Mouse (Mus musculus) skeletal muscle tissue, adult 2 months (tissue): ENCODE data around the gene Map4k2.

Source experiments
- DNase-seq: peaks from one replicate; pipeline ENCODE4 v3.0.0-alpha.2; 2012; ENCODE audit warnings: low read depth, low spot score

Map4k2 gene

GRCm38 (mm10) chr19:6377327-6378040 is 36.5 kb downstream of the Map4k2 start:
- DNase-seq = peak; percentile 82

DNA sequence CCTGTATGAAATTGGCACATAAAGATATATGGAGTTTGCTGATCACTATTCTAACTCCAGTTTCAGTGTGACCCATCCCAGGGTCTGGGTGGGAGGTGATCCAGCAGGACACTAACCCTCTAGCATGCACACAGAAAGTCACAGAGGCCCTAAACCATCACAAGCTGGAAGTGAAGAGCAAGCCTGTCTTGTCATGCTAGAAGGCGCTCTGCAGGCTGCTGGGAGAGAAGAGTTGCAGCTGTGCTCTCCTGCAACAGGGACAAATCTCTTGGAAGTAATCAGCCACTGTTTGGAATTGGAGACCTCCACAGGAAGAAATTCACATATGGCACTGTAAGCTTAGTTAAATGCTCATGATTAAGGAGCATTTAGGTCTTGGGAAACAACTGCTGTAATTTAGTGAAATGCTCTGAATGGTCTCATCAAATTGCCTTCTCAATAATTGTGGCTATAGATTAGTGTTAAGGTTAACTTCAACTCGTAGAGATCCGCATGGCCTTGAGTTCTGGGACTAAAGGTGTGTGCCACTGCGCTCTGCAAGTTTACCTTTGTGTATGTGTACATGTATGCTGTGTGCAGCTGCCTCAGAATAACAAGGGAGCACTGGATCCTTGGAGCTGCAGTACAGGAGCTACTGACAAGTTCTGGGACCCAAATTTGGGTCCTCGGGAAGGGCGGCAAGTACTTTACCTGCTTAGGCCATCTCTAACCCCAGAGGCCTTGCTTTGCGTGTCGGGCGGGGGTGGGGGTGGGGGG is 39.7 kb downstream of the Map4k2 start:
- no peak for DNase-seq

GRCm38 (mm10) chr19:6381238-6381637 is 40.3 kb downstream of the Map4k2 start:
- no peak for DNase-seq

DNA sequence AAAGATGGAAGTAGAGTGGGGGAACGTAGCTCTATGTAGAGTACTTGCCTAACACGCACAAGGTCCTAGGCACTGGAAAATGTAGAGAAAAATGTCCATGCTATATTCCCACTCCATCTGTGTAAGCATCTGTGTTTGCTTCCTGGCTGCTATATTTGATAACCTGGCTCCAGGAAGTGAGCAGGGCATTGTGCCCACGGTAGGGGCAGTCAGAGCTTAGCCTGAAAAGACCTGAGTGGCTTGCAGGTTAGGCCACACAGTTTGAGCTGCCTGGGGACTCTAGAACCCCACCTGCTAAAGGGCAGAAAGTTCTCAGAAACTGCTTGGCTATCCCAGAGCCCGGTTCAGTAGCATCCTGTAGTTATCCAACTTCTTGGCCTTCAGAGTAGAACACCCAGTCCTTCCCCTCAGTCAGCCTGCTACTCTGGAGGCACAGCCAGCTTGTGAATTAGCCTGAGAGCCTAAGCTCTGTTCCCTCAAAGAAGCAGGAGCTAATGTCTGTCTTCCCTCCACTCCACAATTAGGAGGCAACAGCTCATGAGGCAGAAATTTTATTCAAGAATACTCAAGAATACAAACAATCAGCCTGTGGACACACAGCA is 41.5 kb downstream of the Map4k2 start:
- peak; percentile 83 for DNase-seq

- peak; percentile 90 for DNase-seq
Measured at GRCm38 (mm10) chr19:6383470-6383869, 42.5 kb downstream of the Map4k2 start.

DNA sequence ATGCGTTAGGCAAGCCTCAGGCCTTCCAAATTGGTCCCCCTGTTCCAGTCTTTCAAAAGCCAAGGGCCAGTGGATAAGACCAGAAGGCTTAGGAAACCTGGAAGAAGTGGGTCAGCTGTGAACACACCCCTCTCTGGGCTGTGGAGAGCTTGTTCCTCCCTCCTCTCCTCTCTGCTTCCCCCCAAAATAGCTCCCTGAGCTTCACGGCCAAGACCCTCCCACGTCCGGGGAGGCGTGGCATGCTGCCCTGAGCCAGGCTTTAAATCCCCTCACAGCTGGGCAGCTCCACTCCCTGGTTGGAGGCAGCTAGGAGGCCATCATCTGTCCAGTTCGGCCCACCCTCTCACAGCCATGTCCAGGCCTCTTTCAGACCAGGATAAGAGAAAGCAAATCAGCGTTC is 43.2 kb downstream of the Map4k2 start, which contains the start of gene Pygm:
TSS of gene Pygm (plus strand) at position 272 of the 400 bp plus-strand sequence.
- peak; percentile 98 for DNase-seq

GRCm38 (mm10) chr19:6384954-6385353 is 44.0 kb downstream of the Map4k2 start:
- peak; percentile 95 for DNase-seq

DNA sequence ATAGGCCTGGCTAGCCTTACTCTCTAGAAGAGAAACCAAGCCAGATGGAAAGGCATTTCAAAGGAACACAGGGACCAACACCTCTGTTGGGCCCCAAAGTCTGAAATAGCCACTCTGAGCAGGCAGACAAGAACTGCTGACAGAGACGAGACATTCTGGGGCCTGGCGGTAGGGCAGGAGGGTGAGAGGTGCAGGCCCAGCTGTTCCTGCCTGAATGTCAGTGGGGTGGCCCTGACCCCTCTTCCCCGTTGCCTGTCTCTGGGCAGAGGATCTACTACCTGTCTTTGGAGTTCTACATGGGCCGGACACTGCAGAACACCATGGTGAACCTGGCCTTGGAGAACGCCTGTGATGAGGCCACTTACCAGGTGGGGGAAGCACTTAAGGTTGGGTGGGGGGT is 44.5 kb downstream of the Map4k2 start:
- no peak for DNase-seq

DNA sequence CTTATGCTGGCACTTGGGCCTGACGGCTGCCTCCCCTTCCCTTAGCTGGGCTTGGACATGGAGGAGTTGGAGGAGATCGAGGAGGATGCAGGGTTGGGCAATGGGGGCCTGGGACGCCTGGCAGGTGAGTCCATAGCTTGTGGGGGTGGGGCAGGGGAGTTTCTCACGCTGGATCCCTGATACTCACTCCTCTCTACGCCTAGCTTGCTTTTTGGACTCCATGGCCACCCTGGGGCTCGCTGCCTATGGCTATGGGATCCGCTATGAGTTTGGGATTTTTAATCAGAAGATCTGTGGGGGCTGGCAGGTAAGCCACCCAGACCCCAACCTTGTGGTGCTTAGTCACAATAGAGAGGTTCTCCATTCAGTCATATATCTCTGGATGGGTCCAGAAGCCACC is 44.9 kb downstream of the Map4k2 start:
- DNase-seq = no peak

DNA sequence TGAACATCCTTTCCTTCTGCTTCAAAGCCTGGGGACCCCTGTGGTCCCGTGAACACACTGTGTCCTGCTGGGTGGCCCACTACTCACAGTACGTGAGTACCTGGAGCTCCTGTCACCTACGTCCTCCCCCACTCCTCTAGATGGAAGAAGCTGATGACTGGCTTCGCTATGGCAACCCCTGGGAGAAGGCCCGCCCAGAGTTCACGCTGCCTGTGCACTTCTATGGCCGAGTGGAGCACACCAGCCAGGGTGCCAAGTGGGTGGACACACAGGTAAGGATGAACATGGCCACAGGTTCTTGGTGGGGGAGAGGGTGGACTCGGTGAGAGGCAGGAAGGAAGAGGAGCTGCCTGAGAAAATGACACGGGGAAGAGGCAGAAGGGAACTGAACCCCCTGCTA is 45.3 kb downstream of the Map4k2 start:
- DNase-seq = no peak

- DNase-seq = peak; percentile 73
Measured at GRCm38 (mm10) chr19:6388006-6388405, 47.1 kb downstream of the Map4k2 start.

- DNase-seq = no peak
Measured at GRCm38 (mm10) chr19:6389803-6390202, 48.9 kb downstream of the Map4k2 start.

DNA sequence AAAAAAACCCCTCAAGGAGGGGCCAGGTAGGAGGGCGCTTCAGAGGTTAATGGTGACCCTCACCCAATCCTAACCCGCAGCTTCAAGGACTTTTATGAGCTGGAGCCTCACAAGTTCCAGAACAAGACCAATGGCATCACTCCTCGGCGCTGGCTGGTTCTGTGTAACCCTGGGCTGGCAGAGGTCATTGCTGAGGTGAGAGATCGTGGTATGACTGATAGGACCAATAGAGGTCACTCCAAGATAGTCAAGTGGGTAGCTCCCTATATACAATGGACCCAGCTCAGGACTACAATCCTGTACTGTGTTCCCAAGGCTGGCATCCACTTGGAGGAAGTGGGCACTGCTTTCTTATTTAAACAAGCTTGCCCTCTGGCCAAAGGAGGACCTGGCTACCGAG is 49.3 kb downstream of the Map4k2 start:
- no peak for DNase-seq

- DNase-seq = no peak
Measured at GRCm38 (mm10) chr19:6392743-6393393, 51.9 kb downstream of the Map4k2 start.

DNA sequence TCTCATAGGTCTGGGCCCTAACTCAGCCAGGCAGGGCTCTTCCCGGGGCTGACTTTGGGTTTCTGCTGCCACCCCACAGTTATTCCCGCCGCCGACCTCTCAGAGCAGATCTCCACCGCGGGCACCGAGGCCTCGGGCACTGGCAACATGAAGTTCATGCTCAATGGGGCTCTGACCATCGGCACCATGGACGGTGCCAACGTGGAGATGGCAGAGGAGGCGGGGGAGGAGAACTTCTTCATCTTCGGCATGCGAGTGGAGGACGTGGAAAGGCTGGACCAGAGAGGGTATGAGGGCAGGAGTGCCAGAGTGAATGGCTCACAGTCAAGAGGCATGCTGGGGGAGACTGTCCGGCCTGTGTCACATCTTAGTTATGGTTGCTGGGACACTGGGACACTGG is 52.7 kb downstream of the Map4k2 start:
- no peak for DNase-seq

DNA sequence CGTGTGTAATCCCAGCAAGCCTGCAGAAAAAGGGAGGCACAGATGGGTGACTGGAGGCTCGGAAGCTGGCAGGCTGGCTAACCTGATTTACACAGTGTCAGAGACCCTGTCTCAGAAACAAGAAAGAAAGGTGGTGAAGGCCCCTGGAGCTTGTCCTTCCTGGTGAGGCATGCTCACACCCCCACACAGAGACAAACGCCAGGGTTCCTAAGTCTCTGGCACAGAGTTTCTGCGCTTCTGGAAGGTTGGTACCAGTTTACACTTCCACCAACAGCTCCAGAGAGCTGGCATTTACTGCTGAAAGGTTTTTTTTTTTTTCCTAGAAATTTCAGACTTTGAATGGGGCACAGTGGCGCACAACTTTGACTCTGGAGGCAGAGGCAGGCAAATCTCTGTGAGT is 55.3 kb downstream of the Map4k2 start:
- no peak for DNase-seq

DNA sequence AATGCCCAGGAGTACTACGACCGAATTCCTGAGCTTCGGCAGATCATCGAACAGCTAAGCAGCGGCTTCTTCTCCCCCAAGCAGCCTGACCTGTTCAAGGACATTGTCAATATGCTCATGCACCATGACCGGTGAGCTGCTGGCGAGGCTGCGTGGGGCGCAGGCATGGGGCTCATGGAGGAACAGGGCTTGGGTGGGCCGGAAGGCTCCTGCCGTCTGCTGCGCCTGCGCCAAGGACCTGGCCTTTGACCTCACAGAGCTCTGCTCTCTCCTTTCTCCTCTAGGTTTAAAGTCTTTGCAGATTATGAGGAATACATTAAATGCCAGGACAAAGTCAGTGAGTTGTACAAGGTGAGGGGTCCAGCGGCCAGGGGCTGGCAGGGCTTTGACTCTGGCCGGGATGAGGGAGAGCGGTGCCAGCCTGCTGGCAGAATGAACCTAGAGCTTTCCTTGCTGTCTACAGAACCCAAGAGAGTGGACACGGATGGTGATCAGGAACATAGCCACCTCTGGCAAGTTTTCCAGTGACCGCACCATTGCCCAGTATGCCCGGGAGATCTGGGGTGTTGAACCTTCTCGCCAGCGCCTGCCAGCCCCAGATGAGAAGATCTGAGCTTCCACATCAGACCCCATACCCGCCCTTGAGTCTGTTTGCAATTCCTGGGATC is 56.8 kb downstream of the Map4k2 start:
- no peak for DNase-seq

- DNase-seq = peak; percentile 73
Measured at GRCm38 (mm10) chr19:6398447-6399284, 57.7 kb downstream of the Map4k2 start.

- no peak for DNase-seq
Measured at GRCm38 (mm10) chr19:6399285-6400095, 58.6 kb downstream of the Map4k2 start, which contains the start of gene Rasgrp2. TSS of gene Rasgrp2 (plus strand) at chr19:6399340.
